Mouse (Mus musculus): ENCODE measurements around the gene Apopt1. TPM values are rescaled to one million over a fixed set of nuclear protein-coding genes. Genes with fewer than 3 reads are reported as not detected.

Apopt1 gene
- polyA plus RNA-seq, 2 experiments, result 13.4 to 20.0 TPM

- ATAC-seq (ENCODE audit: insufficient read depth) (no peak), DNase-seq (ENCODE audit: low read depth in 3 of 3, low spot score in 3 of 3) (no peak)
- Histone ChIP-seq H3K9me3 (ENCODE audit: control insufficient read depth, low read length) (no peaks in the 10 kb centered on the region), H3K4me1 (replicated peaks; ENCODE audit: control insufficient read depth in 2 of 2, insufficient read depth in 2 of 2, low read length in 1 of 2) (peaks cover 8 to 9% of the 10 kb centered on the region in 2 experiments; a peak in 3 of 4 replicates), H3K4me2 (ENCODE audit: low read depth) (no peak overlapping the region), H3K36me3 (replicated peaks; ENCODE audit: control insufficient read depth, insufficient read depth, low read depth) (no peaks in the 10 kb centered on the region), H3K9ac (replicated peaks) (no peak overlapping the region), H3K4me3 (ENCODE audit: insufficient read depth in 1 of 2, low read depth in 2 of 2, low read length in 2 of 2) (no peak overlapping the region), H3K27ac (no peak overlapping the region), H3K27me3 (ENCODE audit: control insufficient read depth, insufficient read depth, low read length) (no peaks in the 10 kb centered on the region)
- no peak for TF ChIP-seq EP300 (IDR thresholded peaks at IDR 0.05; ENCODE audit: low read depth)
- no peak for TF ChIP-seq CTCF (IDR thresholded peaks at IDR 0.05; ENCODE audit: low read depth)
- 86% methylated on average over 13 of the region's 13 CpGs for WGBS (ENCODE audit: insufficient replicate concordance)
Observed at GRCm38 (mm10) chr12:111680661-111681060, 32.4 kb upstream of the Apopt1 start.

- ATAC-seq (ENCODE audit: insufficient read depth), result no peak
- Histone ChIP-seq H3K4me1 (replicated peaks; ENCODE audit: control insufficient read depth in 2 of 2, insufficient read depth in 2 of 2, low read length in 1 of 2) (peaks cover 8 to 9% of the 10 kb centered on the region in 2 experiments; a peak in 3 of 4 replicates), H3K4me2 (ENCODE audit: low read depth) (no peak overlapping the region), H3K27ac (no peak overlapping the region), H3K27me3 (ENCODE audit: control insufficient read depth, insufficient read depth, low read length) (no peaks in the 10 kb centered on the region), H3K36me3 (replicated peaks; ENCODE audit: control insufficient read depth, insufficient read depth, low read depth) (no peaks in the 10 kb centered on the region), H3K4me3 (ENCODE audit: insufficient read depth in 1 of 2, low read depth in 2 of 2, low read length in 2 of 2) (no peak overlapping the region), H3K9me3 (ENCODE audit: control insufficient read depth, low read length) (no peaks in the 10 kb centered on the region), H3K9ac (replicated peaks) (no peak overlapping the region)
- DNase-seq (ENCODE audit: low read depth in 3 of 3, low spot score in 3 of 3), result no peak
- TF ChIP-seq EP300 (IDR thresholded peaks at IDR 0.05; ENCODE audit: low read depth) (no peak), CTCF (IDR thresholded peaks at IDR 0.05; ENCODE audit: low read depth) (no peak)
- WGBS (ENCODE audit: insufficient replicate concordance), result 66% methylated on average over 8 of the region's 8 CpGs
Observed at GRCm38 (mm10) chr12:111681305-111681704, 31.8 kb upstream of the Apopt1 start.

GRCm38 (mm10) chr12:111682003-111682402, 31.1 kb upstream of the Apopt1 start:
- no peaks in the 10 kb centered on the region for H3K27me3 ChIP-seq (ENCODE audit: control insufficient read depth, insufficient read depth, low read length)
- DNase-seq (ENCODE audit: low read depth in 3 of 3, low spot score in 3 of 3), result no peak
- no peak overlapping the region for H3K9ac ChIP-seq (replicated peaks)
- H3K4me1 ChIP-seq (replicated peaks; ENCODE audit: control insufficient read depth in 2 of 2, insufficient read depth in 2 of 2, low read length in 1 of 2), result peaks cover 8 to 9% of the 10 kb centered on the region in 2 experiments; a peak in 3 of 4 replicates
- H3K4me3 ChIP-seq (ENCODE audit: insufficient read depth in 1 of 2, low read depth in 2 of 2, low read length in 2 of 2), result no peak overlapping the region
- 66% methylated on average over 5 of the region's 5 CpGs for WGBS (ENCODE audit: insufficient replicate concordance)
- no peak overlapping the region for H3K4me2 ChIP-seq (ENCODE audit: low read depth)
- H3K36me3 ChIP-seq (replicated peaks; ENCODE audit: control insufficient read depth, insufficient read depth, low read depth), result no peaks in the 10 kb centered on the region
- H3K27ac ChIP-seq, result no peak overlapping the region
- TF ChIP-seq CTCF (IDR thresholded peaks at IDR 0.05; ENCODE audit: low read depth), result no peak
- no peak for TF ChIP-seq EP300 (IDR thresholded peaks at IDR 0.05; ENCODE audit: low read depth)
- H3K9me3 ChIP-seq (ENCODE audit: control insufficient read depth, low read length), result no peaks in the 10 kb centered on the region
- no peak for ATAC-seq (ENCODE audit: insufficient read depth)

- Histone ChIP-seq H3K36me3 (replicated peaks; ENCODE audit: control insufficient read depth, insufficient read depth, low read depth) (no peaks in the 10 kb centered on the region), H3K4me2 (ENCODE audit: low read depth) (no peak overlapping the region), H3K27me3 (ENCODE audit: control insufficient read depth, insufficient read depth, low read length) (no peaks in the 10 kb centered on the region), H3K4me1 (replicated peaks; ENCODE audit: control insufficient read depth in 2 of 2, insufficient read depth in 2 of 2, low read length in 1 of 2) (peaks cover 3 to 4% of the 10 kb centered on the region in 2 experiments; a peak in 1 of 4 replicates), H3K9me3 (ENCODE audit: control insufficient read depth, low read length) (no peaks in the 10 kb centered on the region), H3K4me3 (ENCODE audit: insufficient read depth in 1 of 2, low read depth in 2 of 2, low read length in 2 of 2) (no peak overlapping the region), H3K27ac (no peak overlapping the region), H3K9ac (replicated peaks) (no peak overlapping the region)
- no peak for ATAC-seq (ENCODE audit: insufficient read depth)
- no peak for TF ChIP-seq CTCF (IDR thresholded peaks at IDR 0.05; ENCODE audit: low read depth)
- TF ChIP-seq EP300 (IDR thresholded peaks at IDR 0.05; ENCODE audit: low read depth), result no peak
- DNase-seq (ENCODE audit: low read depth in 3 of 3, low spot score in 3 of 3), result no peak
- 65% methylated on average over 5 of the region's 5 CpGs for WGBS (ENCODE audit: insufficient replicate concordance)
Observed at GRCm38 (mm10) chr12:111682806-111683205, 30.3 kb upstream of the Apopt1 start.

- no peak for DNase-seq (ENCODE audit: low read depth in 3 of 3, low spot score in 3 of 3)
- H3K36me3 ChIP-seq (replicated peaks; ENCODE audit: control insufficient read depth, insufficient read depth, low read depth), result no peaks in the 10 kb centered on the region
- ATAC-seq (ENCODE audit: insufficient read depth), result no peak
- WGBS (ENCODE audit: insufficient replicate concordance), result 51% methylated on average over 4 of the region's 4 CpGs
- H3K4me1 ChIP-seq (replicated peaks; ENCODE audit: control insufficient read depth in 2 of 2, insufficient read depth in 2 of 2, low read length in 1 of 2), result no peaks in the 10 kb centered on the region
- H3K27ac ChIP-seq, result no peak overlapping the region
- H3K27me3 ChIP-seq (ENCODE audit: control insufficient read depth, insufficient read depth, low read length), result no peaks in the 10 kb centered on the region
- H3K4me3 ChIP-seq (ENCODE audit: insufficient read depth in 1 of 2, low read depth in 2 of 2, low read length in 2 of 2), result no peak overlapping the region
- H3K9me3 ChIP-seq (ENCODE audit: control insufficient read depth, low read length), result no peaks in the 10 kb centered on the region
- H3K9ac ChIP-seq (replicated peaks), result no peak overlapping the region
- TF ChIP-seq EP300 (IDR thresholded peaks at IDR 0.05; ENCODE audit: low read depth), result no peak
- TF ChIP-seq CTCF (IDR thresholded peaks at IDR 0.05; ENCODE audit: low read depth), result no peak
- H3K4me2 ChIP-seq (ENCODE audit: low read depth), result no peak overlapping the region
Observed at GRCm38 (mm10) chr12:111686390-111686789, 26.7 kb upstream of the Apopt1 start.
